10 mouse cellular contexts compared by ENCODE assay signal in the genomic region with DNA sequence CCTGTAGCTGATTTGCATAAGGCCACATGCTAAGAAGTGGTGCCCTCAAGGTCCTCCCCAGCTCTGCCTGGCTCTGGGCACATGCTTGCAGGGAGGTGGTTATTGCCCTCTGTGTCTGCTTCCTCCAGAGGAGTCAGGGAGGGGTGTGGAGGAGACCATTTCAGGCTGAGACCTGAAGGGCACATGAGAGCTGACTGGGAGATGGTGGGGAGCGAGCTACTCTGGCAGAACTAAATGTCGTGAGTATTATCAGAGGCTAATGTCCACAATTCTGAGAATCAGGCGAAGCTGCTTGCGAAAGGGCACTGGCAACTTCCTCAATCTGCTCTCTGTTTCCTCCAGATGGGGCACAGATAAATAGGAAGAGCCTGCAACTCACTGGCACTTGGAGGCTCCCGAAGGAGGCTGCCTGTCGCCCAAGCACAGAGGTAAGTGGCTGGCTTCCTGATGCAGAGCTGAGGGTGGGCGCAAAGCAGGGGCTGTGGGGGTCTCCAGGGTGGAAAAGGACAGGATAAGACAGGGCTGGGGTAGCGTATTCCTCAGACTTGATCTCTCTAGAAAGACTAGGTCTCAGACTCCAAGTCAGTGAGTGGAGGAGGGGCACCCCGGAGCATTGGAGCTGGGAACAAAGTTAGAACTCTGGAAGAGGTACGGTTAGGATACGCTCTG. TPM values are rescaled to one million over a fixed set of nuclear protein-coding genes. Genes with fewer than 3 reads are reported as not detected.
A peak's percentile ranks its signal among the peaks of the same experiment; 100 is the strongest.
DNase-seq lines count a peak whose midpoint lies in the region; ATAC-seq lines count a peak whose summit lies in the region.
"Had no signal": no experiment of that assay in that cellular context is flagged by ENCODE, and none has a peak within 500 bp of the region (broad histone marks: within the 10 kb centered on the region; RNA-seq: fewer than 3 reads in every experiment).

TSS of gene Csf2rb (plus strand) at position 82 of the 669 bp plus-strand sequence.

- H3K4me3 ChIP-seq in heart, embryonic 13.5 days, result no peak within 1 kb of the TSS
- no peak within 1 kb of the TSS for H3K4me3 ChIP-seq in neural tube, embryonic 15.5 days (replicated peaks)

- no peak within 1 kb of the TSS for H3K27ac ChIP-seq in heart, embryonic 13.5 days (replicated peaks)
- H3K27ac ChIP-seq in neural tube, embryonic 15.5 days (replicated peaks), result no peak within 1 kb of the TSS

- WGBS in heart, embryonic 13.5 days, result 55% methylated on average over 11 of the region's 11 CpGs
- WGBS in neural tube, embryonic 15.5 days, result 85% methylated on average over 11 of the region's 11 CpGs

- no peaks in the 10 kb centered on the region for H3K36me3 ChIP-seq in heart, embryonic 13.5 days
- no peaks in the 10 kb centered on the region for H3K36me3 ChIP-seq in neural tube, embryonic 15.5 days

- no peak for ATAC-seq in heart, embryonic 13.5 days (ENCODE audit: extremely low read depth, insufficient number of reproducible peaks, low FRiP score, low TSS enrichment)
- no peak for ATAC-seq in neural tube, embryonic 15.5 days (ENCODE audit: low FRiP score)

- no peak within 1 kb of the TSS for H3K9ac ChIP-seq in heart, embryonic 13.5 days
- H3K9ac ChIP-seq in neural tube, embryonic 15.5 days (replicated peaks), result no peak within 1 kb of the TSS
- H3K9ac ChIP-seq: lung, embryonic 14.5 days had no signal

- H3K4me1 ChIP-seq in heart, embryonic 13.5 days, result peaks cover 3% of the 10 kb centered on the region; the same call in 1 of the 2 replicates
- H3K4me1 ChIP-seq in neural tube, embryonic 15.5 days, result no peaks in the 10 kb centered on the region

- no peak for DNase-seq in adrenal gland, postnatal 4 days (ENCODE audit: low spot score in 2 of 2)
- DNase-seq in adrenal gland, adult 18-20 months (ENCODE audit: low spot score in 2 of 2), result no peak
- peak; percentile 95 for DNase-seq in 416B (ENCODE audit: low read depth)
- peak; percentile 58 to 70 for DNase-seq in lung, postnatal 4 days
- no peak for DNase-seq in cerebellum, postnatal 25 days
- DNase-seq in thymus, adult 18-20 months, result no peak
- DNase-seq: kidney, adult 11 months; lung, embryonic 14.5 days had no signal

- peak within 1 kb of the TSS; percentile 7; the same call in 1 of the 2 replicates for H3K4me2 ChIP-seq in heart, embryonic 13.5 days
- no peak within 1 kb of the TSS for H3K4me2 ChIP-seq in neural tube, embryonic 15.5 days
- H3K4me2 ChIP-seq: lung, embryonic 14.5 days had no signal

- no peaks in the 10 kb centered on the region for H3K27me3 ChIP-seq in heart, embryonic 13.5 days (replicated peaks)
- no peaks in the 10 kb centered on the region for H3K27me3 ChIP-seq in neural tube, embryonic 15.5 days (replicated peaks)

- H3K9me3 ChIP-seq in heart, embryonic 13.5 days, result no peaks in the 10 kb centered on the region
- H3K9me3 ChIP-seq in neural tube, embryonic 15.5 days (replicated peaks), result no peaks in the 10 kb centered on the region

RNA-seq across cellular contexts. Expression of gene Csf2rb, which starts in this region (rescaled TPM):
- total RNA-seq in adrenal gland, postnatal 4 days (2021), result 10 to 100 TPM; 10.9 to 13.4 TPM
- total RNA-seq in adrenal gland, adult 18-20 months (2021), result 1 to 10 TPM; 5.6 to 8.4 TPM
- polyA plus RNA-seq in heart, embryonic 13.5 days (2015; fragmentation: Nextera tagmentation; extraction: Ambion mirVana), result 0.94 and 1.3 TPM in 2 replicates
- polyA plus RNA-seq in neural tube, embryonic 15.5 days (2015; fragmentation: Nextera tagmentation; extraction: Ambion mirVana), result 0.92 and 1.3 TPM in 2 replicates

Comparison
In these comparisons a context has a peak if more than half of its experiments do, and no peak if none do; other contexts are left out.
1. DNase-seq: peak in 416B (single experiment) and lung, postnatal 4 days (2 of 2); none in adrenal gland, postnatal 4 days (0 of 2), adrenal gland, adult 18-20 months (0 of 2), cerebellum, postnatal 25 days (0 of 2) and thymus, adult 18-20 months (0 of 2).